In genomic region chr7:105734826-105735225, GRCm38 (mm10) we compare ENCODE assay signal across 9 mouse cellular contexts. TPM values are rescaled to one million over a fixed set of nuclear protein-coding genes. Genes with fewer than 3 reads are reported as not detected.
DNase-seq lines count a peak whose midpoint lies in the region; ATAC-seq and TF ChIP-seq lines count a peak whose summit lies in the region.
"Had no signal": no experiment of that assay in that cellular context is flagged by ENCODE, and none has a peak within 500 bp of the region (broad histone marks: within the 10 kb centered on the region; RNA-seq: fewer than 3 reads in every experiment).

No protein-coding gene starts in this region.

- TF ChIP-seq EP300 in stomach, postnatal 0 days (optimal IDR thresholded peaks at IDR 0.05), result no peak

- WGBS in hindbrain, embryonic 13.5 days, result 90% methylated on average over 8 of the region's 8 CpGs
- WGBS in hindbrain, embryonic 12.5 days, result 86% methylated on average over 8 of the region's 8 CpGs
- WGBS in stomach, embryonic 14.5 days, result 79% methylated on average over 8 of the region's 8 CpGs
- WGBS in stomach, postnatal 0 days, result 81% methylated on average over 8 of the region's 8 CpGs
- WGBS in limb, embryonic 11.5 days, result 89% methylated on average over 8 of the region's 8 CpGs

- H3K4me1 ChIP-seq in hindbrain, embryonic 13.5 days (replicated peaks), result peaks cover 33% of the 10 kb centered on the region
- H3K4me1 ChIP-seq in hindbrain, embryonic 12.5 days, result peaks cover 14% of the 10 kb centered on the region
- peaks cover 23% of the 10 kb centered on the region for H3K4me1 ChIP-seq in stomach, embryonic 14.5 days (ENCODE audit: control insufficient read depth, insufficient read depth, low read length)
- no peaks in the 10 kb centered on the region for H3K4me1 ChIP-seq in stomach, postnatal 0 days (replicated peaks; ENCODE audit: control insufficient read depth, insufficient read depth)
- H3K4me1 ChIP-seq in limb, embryonic 11.5 days (ENCODE audit: control insufficient read depth, insufficient read depth, low read length), result peaks cover 12% of the 10 kb centered on the region

- no peak for TF ChIP-seq CTCF in stomach, postnatal 0 days (IDR thresholded peaks at IDR 0.05; ENCODE audit: low read depth)

- H3K36me3 ChIP-seq in hindbrain, embryonic 13.5 days, result peaks cover 50% of the 10 kb centered on the region
- peaks cover 46% of the 10 kb centered on the region for H3K36me3 ChIP-seq in hindbrain, embryonic 12.5 days
- peaks cover 29% of the 10 kb centered on the region for H3K36me3 ChIP-seq in stomach, embryonic 14.5 days (ENCODE audit: control insufficient read depth, insufficient read depth, low read length)
- peaks cover 13% of the 10 kb centered on the region for H3K36me3 ChIP-seq in stomach, postnatal 0 days (ENCODE audit: control insufficient read depth, insufficient read depth, low read length)
- peaks cover 11% of the 10 kb centered on the region for H3K36me3 ChIP-seq in limb, embryonic 11.5 days (ENCODE audit: control insufficient read depth, insufficient read depth, low read length)

- no peaks in the 10 kb centered on the region for H3K9me3 ChIP-seq in hindbrain, embryonic 13.5 days
- no peaks in the 10 kb centered on the region for H3K9me3 ChIP-seq in hindbrain, embryonic 12.5 days (replicated peaks)
- H3K9me3 ChIP-seq in stomach, embryonic 14.5 days (ENCODE audit: control insufficient read depth, low read depth, low read length), result no peaks in the 10 kb centered on the region
- H3K9me3 ChIP-seq in stomach, postnatal 0 days (ENCODE audit: control insufficient read depth, low read length), result no peaks in the 10 kb centered on the region
- no peaks in the 10 kb centered on the region for H3K9me3 ChIP-seq in limb, embryonic 11.5 days (ENCODE audit: control insufficient read depth, low read length)

- no peaks in the 10 kb centered on the region for H3K27me3 ChIP-seq in hindbrain, embryonic 13.5 days
- no peaks in the 10 kb centered on the region for H3K27me3 ChIP-seq in hindbrain, embryonic 12.5 days
- H3K27me3 ChIP-seq in stomach, embryonic 14.5 days (ENCODE audit: control insufficient read depth, insufficient read depth, low read length), result no peaks in the 10 kb centered on the region
- H3K27me3 ChIP-seq in stomach, postnatal 0 days (ENCODE audit: control insufficient read depth, insufficient read depth, low read length), result no peaks in the 10 kb centered on the region
- H3K27me3 ChIP-seq in limb, embryonic 11.5 days (ENCODE audit: control insufficient read depth, insufficient read depth, low read length), result no peaks in the 10 kb centered on the region
- H3K27me3 ChIP-seq: Patski had no signal

- no peak overlapping the region; the same call in 1 of the 2 replicates for H3K4me3 ChIP-seq in hindbrain, embryonic 13.5 days
- no peak overlapping the region for H3K4me3 ChIP-seq in hindbrain, embryonic 12.5 days
- no peak overlapping the region for H3K4me3 ChIP-seq in stomach, embryonic 14.5 days (ENCODE audit: low read depth, low read length)
- H3K4me3 ChIP-seq in stomach, postnatal 0 days (ENCODE audit: low read depth, low read length), result no peak overlapping the region
- no peak overlapping the region for H3K4me3 ChIP-seq in limb, embryonic 11.5 days (ENCODE audit: low read depth, low read length)

- DNase-seq in stomach, postnatal 0 days (ENCODE audit: low spot score), result no peak
- no peak for DNase-seq in limb, embryonic 11.5 days (ENCODE audit: low spot score)
- no peak for DNase-seq in adipocyte (ENCODE audit: low spot score)
- DNase-seq in adrenal gland, postnatal 25 days, result no peak
- DNase-seq: kidney, adult 8-10 months had no signal

- ATAC-seq in hindbrain, embryonic 13.5 days (ENCODE audit: low FRiP score), result no peak
- no peak for ATAC-seq in hindbrain, embryonic 12.5 days (ENCODE audit: low FRiP score)
- no peak for ATAC-seq in stomach, embryonic 14.5 days (ENCODE audit: insufficient number of reproducible peaks, insufficient read depth, low FRiP score, low read depth)
- ATAC-seq in stomach, postnatal 0 days (ENCODE audit: low FRiP score, low TSS enrichment), result no peak
- no peak for ATAC-seq in limb, embryonic 11.5 days (ENCODE audit: insufficient number of reproducible peaks, low FRiP score, low TSS enrichment, low read depth)
- ATAC-seq: Patski had no signal

- no peak overlapping the region for H3K27ac ChIP-seq in hindbrain, embryonic 13.5 days
- no peak overlapping the region for H3K27ac ChIP-seq in hindbrain, embryonic 12.5 days
- no peak overlapping the region for H3K27ac ChIP-seq in stomach, embryonic 14.5 days (ENCODE audit: low read length)
- no peak overlapping the region for H3K27ac ChIP-seq in stomach, postnatal 0 days (replicated peaks)
- no peak overlapping the region for H3K27ac ChIP-seq in limb, embryonic 11.5 days (replicated peaks; ENCODE audit: low read depth, low read length)

- H3K9ac ChIP-seq in hindbrain, embryonic 13.5 days, result 0 out of 2 replicates have a peak overlapping the region, but pooled peaks have one; percentile 91
- no peak overlapping the region for H3K9ac ChIP-seq in hindbrain, embryonic 12.5 days
- no peak overlapping the region for H3K9ac ChIP-seq in stomach, embryonic 14.5 days (replicated peaks; ENCODE audit: low read depth, low read length)
- no peak overlapping the region for H3K9ac ChIP-seq in stomach, postnatal 0 days (ENCODE audit: low read length)
- H3K9ac ChIP-seq in limb, embryonic 11.5 days (ENCODE audit: low read length), result no peak overlapping the region

- no peak overlapping the region for H3K4me2 ChIP-seq in hindbrain, embryonic 13.5 days
- no peak overlapping the region for H3K4me2 ChIP-seq in hindbrain, embryonic 12.5 days (replicated peaks)
- H3K4me2 ChIP-seq in stomach, embryonic 14.5 days (replicated peaks; ENCODE audit: low read depth, low read length), result peak overlapping the region; percentile 71; the same call in 1 of the 2 replicates
- no peak overlapping the region for H3K4me2 ChIP-seq in stomach, postnatal 0 days (replicated peaks; ENCODE audit: low read depth)
- peak overlapping the region; percentile 17; the same call in 1 of the 2 replicates for H3K4me2 ChIP-seq in limb, embryonic 11.5 days (ENCODE audit: low read depth, severe bottlenecking)

RNA-seq across cellular contexts. Expression of gene Ilk, which starts 1.6 kb away (rescaled TPM):
- 181 and 191 TPM in 2 replicates for polyA plus RNA-seq in hindbrain, embryonic 13.5 days (2015; fragmentation: Nextera tagmentation; extraction: Ambion mirVana)
- polyA plus RNA-seq in hindbrain, embryonic 12.5 days (2016; fragmentation: Nextera tagmentation; extraction: Ambion mirVana), result 216 and 226 TPM in 2 replicates
- 373 and 394 TPM in 2 replicates for polyA plus RNA-seq in stomach, embryonic 14.5 days (2014; fragmentation: Nextera tagmentation; extraction: Ambion mirVana)
- 265 and 289 TPM in 2 replicates for polyA plus RNA-seq in stomach, postnatal 0 days (2015; fragmentation: Nextera tagmentation; extraction: Ambion mirVana)
- polyA plus RNA-seq in limb, embryonic 11.5 days (2014; fragmentation: Nextera tagmentation; extraction: Ambion mirVana), result 224 and 237 TPM in 2 replicates
- 150 and 158 TPM in 2 replicates for total RNA-seq in adrenal gland, postnatal 25 days (2021)

RNA-seq across cellular contexts. Expression of gene Rrp8, which starts 2.4 kb away (rescaled TPM):
- 25.8 and 28.0 TPM in 2 replicates for polyA plus RNA-seq in hindbrain, embryonic 13.5 days (2015; fragmentation: Nextera tagmentation; extraction: Ambion mirVana)
- polyA plus RNA-seq in hindbrain, embryonic 12.5 days (2016; fragmentation: Nextera tagmentation; extraction: Ambion mirVana), result 32.7 and 36.6 TPM in 2 replicates
- polyA plus RNA-seq in stomach, embryonic 14.5 days (2014; fragmentation: Nextera tagmentation; extraction: Ambion mirVana), result 39.0 and 40.2 TPM in 2 replicates
- 16.6 and 21.3 TPM in 2 replicates for polyA plus RNA-seq in stomach, postnatal 0 days (2015; fragmentation: Nextera tagmentation; extraction: Ambion mirVana)
- polyA plus RNA-seq in limb, embryonic 11.5 days (2014; fragmentation: Nextera tagmentation; extraction: Ambion mirVana), result 48.4 and 50.6 TPM in 2 replicates
- 19.1 and 27.7 TPM in 2 replicates for total RNA-seq in adrenal gland, postnatal 25 days (2021)

RNA-seq across cellular contexts. Expression of gene Taf10, which starts 9.3 kb away (rescaled TPM):
- 111 and 122 TPM in 2 replicates for polyA plus RNA-seq in hindbrain, embryonic 13.5 days (2015; fragmentation: Nextera tagmentation; extraction: Ambion mirVana)
- 146 and 171 TPM in 2 replicates for polyA plus RNA-seq in hindbrain, embryonic 12.5 days (2016; fragmentation: Nextera tagmentation; extraction: Ambion mirVana)
- polyA plus RNA-seq in stomach, embryonic 14.5 days (2014; fragmentation: Nextera tagmentation; extraction: Ambion mirVana), result 133 and 135 TPM in 2 replicates
- 109 and 118 TPM in 2 replicates for polyA plus RNA-seq in stomach, postnatal 0 days (2015; fragmentation: Nextera tagmentation; extraction: Ambion mirVana)
- polyA plus RNA-seq in limb, embryonic 11.5 days (2014; fragmentation: Nextera tagmentation; extraction: Ambion mirVana), result 166 and 179 TPM in 2 replicates
- 198 and 204 TPM in 2 replicates for total RNA-seq in adrenal gland, postnatal 25 days (2021)

RNA-seq across cellular contexts. Expression of gene Tpp1, which starts 17.2 kb away (rescaled TPM):
- 39.9 and 46.8 TPM in 2 replicates for polyA plus RNA-seq in hindbrain, embryonic 13.5 days (2015; fragmentation: Nextera tagmentation; extraction: Ambion mirVana)
- 47.4 and 49.5 TPM in 2 replicates for polyA plus RNA-seq in hindbrain, embryonic 12.5 days (2016; fragmentation: Nextera tagmentation; extraction: Ambion mirVana)
- 79.9 and 80.2 TPM in 2 replicates for polyA plus RNA-seq in stomach, embryonic 14.5 days (2014; fragmentation: Nextera tagmentation; extraction: Ambion mirVana)
- 46.1 and 52.6 TPM in 2 replicates for polyA plus RNA-seq in stomach, postnatal 0 days (2015; fragmentation: Nextera tagmentation; extraction: Ambion mirVana)
- 35.9 and 41.7 TPM in 2 replicates for polyA plus RNA-seq in limb, embryonic 11.5 days (2014; fragmentation: Nextera tagmentation; extraction: Ambion mirVana)
- total RNA-seq in adrenal gland, postnatal 25 days (2021), result 88.3 and 122 TPM in 2 replicates

RNA-seq across cellular contexts. Expression of gene Dchs1, which starts 52.6 kb away (rescaled TPM):
- polyA plus RNA-seq in hindbrain, embryonic 13.5 days (2015; fragmentation: Nextera tagmentation; extraction: Ambion mirVana), result 15.8 and 16.1 TPM in 2 replicates
- 26.9 and 28.6 TPM in 2 replicates for polyA plus RNA-seq in hindbrain, embryonic 12.5 days (2016; fragmentation: Nextera tagmentation; extraction: Ambion mirVana)
- polyA plus RNA-seq in stomach, embryonic 14.5 days (2014; fragmentation: Nextera tagmentation; extraction: Ambion mirVana), result 18.7 and 20.5 TPM in 2 replicates
- 2.5 and 2.8 TPM in 2 replicates for polyA plus RNA-seq in stomach, postnatal 0 days (2015; fragmentation: Nextera tagmentation; extraction: Ambion mirVana)
- 22.8 and 25.5 TPM in 2 replicates for polyA plus RNA-seq in limb, embryonic 11.5 days (2014; fragmentation: Nextera tagmentation; extraction: Ambion mirVana)
- total RNA-seq in adrenal gland, postnatal 25 days (2021), result 5.4 and 10.0 TPM in 2 replicates
- polyA plus RNA-seq: Patski had no signal

Comparison
In these comparisons a context has a peak if more than half of its experiments do, and no peak if none do; other contexts are left out.
1. H3K4me2 ChIP-seq: peak in stomach, embryonic 14.5 days (single experiment) and limb, embryonic 11.5 days (single experiment); none in hindbrain, embryonic 13.5 days (single experiment), hindbrain, embryonic 12.5 days (single experiment) and stomach, postnatal 0 days (single experiment).